Mouse (Mus musculus) heart, postnatal 0 days (tissue): ENCODE measurements at regions not wholly inside any gene's neighbourhood (a gene's known extent, or its start where the extent isn't known, plus 50 kb on each side); places are given as distances from the start of the nearest gene placed in this dataset.

Experiments
- CTCF ChIP-seq: IDR thresholded peaks from 2 replicates; pipeline ENCODE4 v1.5.1; 2016; ENCODE audit warnings: antibody characterized with exemption, control low read depth, low read depth
- EP300 ChIP-seq: IDR thresholded peaks from 2 replicates; pipeline ENCODE4 v1.6.1; 2016; ENCODE audit warnings: antibody characterized with exemption, low read depth

DNA sequence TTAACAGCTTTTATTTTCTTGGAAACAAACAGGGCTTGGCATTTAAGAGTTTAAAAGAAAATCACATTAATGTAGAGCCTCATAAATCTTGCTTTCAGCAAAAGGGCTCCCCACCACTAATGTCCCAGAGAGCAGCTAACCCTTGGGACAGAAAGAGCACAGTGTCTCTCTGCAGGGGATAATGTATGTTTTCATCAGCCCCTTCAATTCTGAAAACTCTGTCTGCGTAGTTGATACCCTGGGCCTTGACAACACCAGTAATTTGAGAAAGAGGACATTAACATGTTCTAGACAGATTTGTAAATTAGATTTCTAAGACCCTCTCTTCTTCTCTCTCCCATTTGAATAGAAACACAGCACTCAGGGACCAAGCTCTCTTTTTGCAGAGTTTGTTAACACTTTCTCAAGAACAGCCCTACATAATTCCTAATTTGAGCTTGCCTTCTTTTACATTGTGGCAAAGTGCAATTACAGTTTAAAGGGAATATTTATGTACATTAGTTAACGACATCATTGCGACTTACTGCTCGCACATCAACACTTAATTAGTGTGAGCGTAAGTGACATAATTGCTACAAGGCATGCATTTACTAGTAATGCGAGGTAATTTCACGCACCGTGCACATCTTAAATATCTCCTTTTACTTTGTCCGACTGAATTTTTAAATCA, 444.7 kb downstream of the Psat1 start:
- TF ChIP-seq CTCF (no peak), EP300 (no peak)
